Mouse (Mus musculus) layer of hippocampus, adult 2 months (tissue): ENCODE data around the gene Pitx3. TPM values are rescaled to one million over a fixed set of nuclear protein-coding genes. Genes with fewer than 3 reads are reported as not detected.
"Not testable (repeated sequence)": the region's sequence is repeated elsewhere in the genome, so short reads cannot be mapped to it uniquely, and the experiment has no call there.

ENCODE experiments used
- DNase-seq, 2 experiments: peaks; one replicate each; pipeline ENCODE4 v3.0.0; 2022; ENCODE audit warnings: low spot score in 2 of 2
- H3K27ac ChIP-seq: fragments of 200-600 bp; 2 replicates; pipeline ENCODE4 v1.8.1; 2022
- H3K4me3 ChIP-seq: fragments of 200-600 bp; 2 replicates; pipeline ENCODE4 v1.8.1; 2022; ENCODE audit warnings: mild to moderate bottlenecking
- CTCF ChIP-seq: fragments of 200-600 bp; conservative IDR thresholded peaks from 2 replicates; pipeline ENCODE4 v1.8.1; 2022; ENCODE audit warnings: antibody characterized with exemption, mild to moderate bottlenecking, moderate library complexity
- long read RNA-seq, 2 experiments: library from polyadenylated mRNA; stranded (forward); transcript quantifications; one replicate each; pipeline ENCODE4 v2.0.0; 2021; ENCODE audit warnings: borderline mapping rate in 2 of 2
- total RNA-seq, 2 experiments: library from RNA; stranded (reverse); gene quantifications; 2 replicates each; pipeline ENCODE4 v1.2.3; 2021

The Pitx3 gene
- total RNA-seq, result not detected
- long read RNA-seq, experiment 1, result 0 reads
- long read RNA-seq, experiment 2, result 0 reads

DNA sequence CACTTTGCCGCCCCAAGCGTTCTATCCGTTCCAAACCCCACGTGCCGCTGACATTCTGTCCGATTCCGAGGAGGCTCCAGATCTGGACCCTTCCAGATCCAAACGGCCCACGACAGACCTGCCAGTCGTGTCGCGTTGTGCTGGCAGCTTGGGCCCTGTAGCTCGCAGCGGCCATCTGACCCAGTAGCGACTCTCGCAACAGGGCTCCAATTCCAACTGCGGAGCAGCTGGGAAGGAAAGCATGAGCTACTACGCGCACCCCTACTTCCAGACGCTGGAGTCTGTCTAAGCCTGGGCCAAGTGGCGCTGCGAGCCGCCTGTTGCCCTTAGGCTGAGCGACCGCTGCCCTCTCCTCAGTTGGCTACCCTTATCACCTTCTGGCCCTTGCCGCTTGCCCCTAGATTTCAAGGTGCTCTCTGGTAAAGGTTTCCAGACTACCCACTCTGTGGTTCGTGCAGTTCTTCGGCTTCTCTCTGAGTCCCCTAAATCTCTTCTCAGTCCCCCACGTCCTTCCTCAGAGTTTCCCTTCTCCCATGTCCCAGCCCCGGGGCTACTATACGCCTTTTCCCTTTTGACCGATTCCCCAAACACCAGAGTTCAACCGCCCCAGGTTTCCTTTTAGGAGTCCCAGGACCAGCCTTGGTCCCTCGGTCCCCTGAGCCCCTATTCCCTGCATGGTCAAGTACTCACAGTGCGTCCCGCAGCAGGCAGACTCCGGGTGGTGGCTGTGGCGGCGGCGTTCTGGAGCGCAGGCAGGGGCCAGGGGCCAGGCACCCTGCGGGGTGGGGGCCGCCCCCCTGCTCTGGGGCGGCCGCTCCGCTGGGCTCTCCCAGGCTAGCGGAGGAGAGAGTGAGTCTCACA lies at the start of gene Pitx3:
Pitx3 (minus strand) TSS at position 816 of the 861 bp plus-strand sequence.
- no peak for DNase-seq
- peak within 1 kb of the TSS; percentile 44 for H3K4me3 ChIP-seq
- H3K27ac ChIP-seq, result no peak within 1 kb of the TSS
- TF ChIP-seq CTCF, result no peak

DNA sequence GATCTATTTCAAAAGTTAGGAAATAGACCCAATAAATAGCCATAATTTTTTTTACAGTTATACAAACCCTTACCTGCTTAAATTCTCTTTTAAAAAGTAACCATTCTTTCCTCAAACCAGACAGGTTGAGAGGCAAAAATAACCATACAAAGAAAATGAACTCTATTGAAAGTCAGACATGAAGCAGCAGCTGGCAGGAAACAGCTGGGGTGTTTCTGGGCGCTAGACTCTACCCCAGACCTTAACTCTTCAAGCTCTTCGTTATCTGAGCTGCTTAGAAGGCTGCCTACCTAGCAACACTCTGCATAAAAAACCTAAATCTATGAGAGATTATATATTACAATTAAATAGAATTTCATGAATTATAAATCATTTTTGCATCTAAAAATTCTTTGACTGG lies 39.1 kb upstream of the Pitx3 start:
- H3K4me3 ChIP-seq, result no peak overlapping the region
- no peak for TF ChIP-seq CTCF
- no peak for DNase-seq
- no peak overlapping the region for H3K27ac ChIP-seq

DNA sequence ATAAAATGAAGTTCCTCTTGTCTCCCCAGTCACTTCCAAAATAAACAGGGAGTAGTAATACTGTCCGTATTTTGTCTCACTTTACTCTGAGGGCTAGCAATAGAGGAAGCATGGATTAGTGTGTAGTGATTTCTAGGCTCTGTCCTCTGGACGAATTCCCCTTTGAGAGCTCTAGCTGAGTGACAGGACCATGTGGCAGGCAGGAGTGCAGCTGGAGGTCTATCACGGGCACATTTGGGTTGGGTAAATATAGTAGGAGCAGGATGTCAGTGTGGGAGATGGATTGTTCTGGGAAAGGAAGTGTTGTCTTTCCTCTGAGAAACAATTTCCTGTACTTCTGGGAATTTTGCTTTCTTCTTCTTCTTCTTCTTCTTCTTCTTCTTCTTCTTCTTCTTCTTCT lies 38.5 kb upstream of the Pitx3 start:
- peak; percentile 18 to 32 for DNase-seq
- H3K27ac ChIP-seq, result no peak overlapping the region
- TF ChIP-seq CTCF, result no peak
- H3K4me3 ChIP-seq, result no peak overlapping the region

DNA sequence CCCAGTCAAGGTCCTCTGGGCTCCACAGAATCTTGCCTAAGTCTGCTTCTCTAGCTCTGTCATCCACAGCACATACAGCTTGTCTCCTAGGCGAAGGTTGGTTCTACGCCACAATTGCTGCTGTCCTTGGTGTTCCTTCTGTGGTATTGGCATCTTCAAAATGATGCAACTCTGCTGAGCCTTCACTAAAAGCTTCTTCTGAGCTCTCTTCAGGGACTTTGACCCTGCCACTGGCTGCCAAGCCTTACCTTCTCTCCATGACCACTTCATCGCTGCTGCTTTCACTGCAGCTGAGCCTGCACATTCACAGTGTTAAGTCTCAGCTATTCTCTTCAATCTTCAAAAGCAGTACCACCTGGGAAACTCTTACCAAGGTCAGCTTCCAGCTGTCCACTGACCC lies 34.1 kb upstream of the Pitx3 start:
- no peak for DNase-seq
- Histone ChIP-seq H3K4me3 (no peak overlapping the region), H3K27ac (no peak overlapping the region)
- no peak for TF ChIP-seq CTCF

DNA sequence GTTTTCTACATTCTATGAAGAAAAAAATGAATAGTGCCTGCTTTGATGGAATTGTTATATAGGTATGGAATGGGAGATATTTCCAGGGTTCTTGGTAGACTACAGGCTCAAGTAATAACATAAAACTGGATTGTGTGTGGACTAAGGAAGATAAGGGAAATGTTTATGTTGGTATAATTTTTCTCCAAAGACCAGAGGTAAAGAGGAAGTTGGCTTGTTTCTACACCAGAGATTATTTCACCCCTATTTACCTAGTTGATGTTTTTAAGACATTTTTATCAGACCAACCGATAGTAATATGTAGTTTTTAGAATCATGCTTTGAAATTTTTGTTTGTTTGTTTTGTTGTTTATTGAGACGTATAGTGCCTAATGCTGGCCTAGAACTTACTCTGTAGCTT lies 32.1 kb upstream of the Pitx3 start:
- Histone ChIP-seq H3K27ac (peak overlapping the region; percentile 40; the same call in 1 of the 2 replicates), H3K4me3 (no peak overlapping the region)
- TF ChIP-seq CTCF, result no peak
- no peak for DNase-seq

DNA sequence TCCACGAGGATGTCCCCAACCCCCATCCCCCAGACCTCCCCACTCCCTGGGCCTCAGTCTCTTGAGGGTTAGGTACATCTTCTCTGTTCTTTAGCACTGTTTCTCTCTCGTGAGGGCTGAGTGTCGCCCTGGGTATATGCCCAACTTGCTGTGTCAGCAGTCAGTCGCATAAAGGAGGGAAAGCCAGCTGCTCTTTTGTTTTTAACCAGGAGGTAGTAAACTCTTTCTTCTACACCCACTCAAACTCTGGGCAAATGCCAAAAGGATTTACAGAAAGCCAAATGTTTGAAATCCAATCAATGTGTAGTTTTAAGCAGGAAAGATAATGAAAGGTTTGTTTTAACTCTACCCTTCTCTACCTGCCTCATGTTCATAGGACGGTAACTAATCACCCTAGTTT lies 28.9 kb upstream of the Pitx3 start:
- DNase-seq, result peak in 1 of 2 experiments; percentile 7
- Histone ChIP-seq H3K27ac (no peak overlapping the region), H3K4me3 (no peak overlapping the region)
- no peak for TF ChIP-seq CTCF

DNA sequence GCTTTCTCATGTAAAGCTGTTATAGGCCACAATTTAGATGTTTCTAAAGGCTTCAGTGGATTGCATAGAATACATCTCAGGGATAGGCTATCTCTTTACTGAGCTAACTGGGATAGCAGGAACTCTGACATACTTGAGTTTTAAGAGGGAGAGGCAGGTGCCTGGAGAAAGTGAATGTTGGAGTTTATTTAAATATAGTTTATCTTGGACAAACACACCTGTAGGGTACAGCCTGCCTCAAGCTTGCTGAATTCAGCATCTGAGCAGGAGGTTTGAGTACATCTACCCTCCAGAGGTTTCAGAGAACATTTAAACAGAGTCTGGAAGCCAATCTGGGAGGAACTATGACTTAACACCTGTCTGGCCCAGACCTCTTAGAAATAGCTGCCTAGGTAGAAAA lies 27.0 kb upstream of the Pitx3 start:
- H3K27ac ChIP-seq, result no peak overlapping the region
- no peak for TF ChIP-seq CTCF
- no peak for DNase-seq
- H3K4me3 ChIP-seq, result no peak overlapping the region

DNA sequence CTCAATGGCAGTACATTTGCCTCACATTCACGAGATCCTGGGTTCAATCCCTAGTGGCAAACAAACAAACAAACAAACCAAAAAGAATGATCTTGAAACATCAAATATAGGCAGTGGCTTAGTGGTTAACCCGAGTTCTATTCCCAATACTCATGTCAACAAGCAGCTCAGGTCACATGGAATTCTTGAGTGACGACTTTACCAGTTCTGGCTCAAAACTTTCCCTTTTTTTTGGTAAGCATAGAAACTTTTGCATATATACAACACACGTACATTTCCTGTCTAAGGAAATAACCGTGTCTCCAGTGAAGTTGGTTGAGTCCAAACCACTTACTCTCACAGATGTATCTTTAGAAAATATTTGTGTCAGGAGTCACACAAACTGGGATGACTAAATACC lies 24.4 kb upstream of the Pitx3 start:
- DNase-seq, result no peak
- Histone ChIP-seq H3K4me3 (no peak overlapping the region), H3K27ac (no peak overlapping the region)
- no peak for TF ChIP-seq CTCF

DNA sequence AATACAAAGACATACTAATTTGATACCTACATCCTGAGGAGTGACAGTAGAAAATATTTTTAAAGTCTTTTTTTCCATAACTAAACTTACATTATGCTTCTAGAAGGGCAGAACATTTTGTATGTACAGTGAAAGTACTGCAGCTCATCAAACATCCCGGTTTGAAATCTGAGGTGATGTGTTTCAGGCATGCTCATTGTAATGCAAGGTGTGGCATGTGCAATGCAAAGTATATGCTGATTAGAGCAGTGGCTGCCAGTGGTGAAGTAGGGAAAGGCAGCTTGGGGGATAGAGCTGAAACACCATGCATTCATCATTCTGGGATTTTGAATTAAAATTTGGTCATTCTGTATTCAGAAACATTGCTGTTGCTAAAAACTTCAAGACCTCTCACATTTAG lies 21.8 kb upstream of the Pitx3 start:
- TF ChIP-seq CTCF, result no peak
- DNase-seq, result no peak
- H3K27ac ChIP-seq, result no peak overlapping the region
- no peak overlapping the region for H3K4me3 ChIP-seq

DNA sequence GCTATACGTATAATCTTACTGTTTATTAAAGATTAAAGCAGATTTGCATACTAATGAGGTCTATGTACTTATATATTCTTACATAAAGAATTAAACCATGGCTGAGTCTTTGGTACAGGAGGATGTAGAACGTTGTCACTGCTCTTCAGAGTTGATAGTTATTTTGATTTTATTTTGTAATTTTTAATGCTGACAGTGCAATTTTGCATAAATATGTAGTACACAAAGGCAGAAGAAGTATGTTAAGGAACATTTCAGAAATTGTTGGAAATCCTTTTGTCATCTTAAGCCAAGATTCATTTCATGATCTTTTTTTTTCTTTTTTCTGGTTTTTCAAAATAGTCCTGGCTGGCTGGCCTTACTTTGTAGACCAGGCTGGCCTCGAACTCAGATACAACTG lies 21.3 kb upstream of the Pitx3 start:
- no peak for TF ChIP-seq CTCF
- DNase-seq, result no peak
- H3K27ac ChIP-seq, result no peak overlapping the region
- no peak overlapping the region for H3K4me3 ChIP-seq

DNA sequence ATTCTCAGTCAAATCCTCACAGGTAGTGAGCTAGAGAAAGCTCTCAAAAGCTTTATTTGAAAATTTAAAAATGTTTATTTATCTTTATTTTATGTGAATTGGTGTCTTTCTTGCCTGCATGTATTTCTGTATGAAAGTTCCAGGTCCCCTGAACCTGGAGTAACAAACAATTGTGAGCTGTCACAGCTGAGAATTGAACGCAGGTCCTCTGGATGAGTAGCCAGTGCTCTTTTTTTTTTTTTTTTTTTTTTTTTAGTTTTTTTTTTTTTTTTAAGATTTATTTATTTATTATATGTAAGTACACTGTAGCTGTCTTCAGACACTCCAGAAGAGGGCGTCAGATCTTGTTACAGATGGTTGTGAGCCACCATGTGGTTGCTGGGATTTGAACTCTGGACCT lies 19.0 kb upstream of the Pitx3 start:
- not testable (repeated sequence) for H3K4me3 ChIP-seq, DNase-seq, H3K27ac ChIP-seq

DNA sequence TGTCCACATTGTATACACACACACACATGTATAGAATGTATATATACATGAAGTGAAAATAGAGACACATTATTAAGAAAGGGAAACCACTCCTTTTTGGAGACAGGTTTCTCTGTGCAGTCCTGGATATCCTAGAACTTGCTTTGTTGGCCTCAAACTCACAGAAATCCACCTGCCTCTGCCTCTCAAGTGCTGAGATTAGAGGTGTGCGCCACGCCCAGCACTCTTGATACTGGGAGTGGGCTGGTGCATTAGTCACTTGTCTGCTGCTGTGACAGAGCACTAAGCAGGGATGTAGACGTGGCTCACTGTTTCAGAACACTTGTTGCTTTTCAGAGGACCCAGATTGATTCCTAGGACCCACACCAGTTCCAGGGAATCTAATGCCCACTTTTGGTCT lies 17.8 kb upstream of the Pitx3 start:
- Histone ChIP-seq H3K27ac (no peak overlapping the region), H3K4me3 (no peak overlapping the region)

DNA sequence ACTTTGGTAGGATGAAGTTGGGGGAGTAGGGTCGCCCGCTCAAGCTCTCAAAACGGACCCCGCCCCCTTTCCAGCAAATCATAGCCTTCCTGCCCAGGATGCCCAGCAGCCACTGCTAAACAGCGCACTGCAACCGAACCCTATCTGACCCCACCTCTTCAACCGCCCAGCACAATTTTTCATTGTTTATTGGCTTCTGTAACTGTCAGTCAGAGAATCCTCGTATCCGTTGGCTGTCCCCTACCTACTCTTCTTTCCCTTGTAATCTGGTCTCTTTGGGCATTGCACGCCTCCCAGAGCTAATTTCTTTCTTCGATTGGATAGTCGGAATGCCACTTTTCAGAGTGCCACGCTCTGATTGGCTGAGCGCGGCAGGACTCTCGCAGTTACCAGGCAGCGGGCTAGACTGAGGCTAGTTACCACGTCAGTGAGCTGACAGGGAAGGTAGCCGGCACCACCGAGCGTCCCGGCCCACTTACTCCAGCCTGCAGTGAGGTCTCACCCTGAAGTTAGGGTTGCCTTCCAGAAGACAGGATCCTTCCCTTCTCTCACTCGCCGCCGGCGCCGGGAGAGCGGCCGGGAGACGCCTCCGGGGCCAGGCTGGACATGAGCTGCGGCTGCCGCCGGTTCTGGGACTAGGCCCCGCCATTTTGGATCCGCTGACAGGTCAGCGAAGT lies 4.1 kb upstream of the Pitx3 start, which contains the start of gene Gbf1:
Gbf1 (plus strand) TSS at position 383 of the 677 bp plus-strand sequence.
- peak; percentile 71 for TF ChIP-seq CTCF
- Histone ChIP-seq H3K27ac (peak within 1 kb of the TSS; percentile 91), H3K4me3 (peak within 1 kb of the TSS; percentile 96)
- DNase-seq, result peak; percentile 90 to 98

More for the DNA sequence above, 17.8 kb upstream of the Pitx3 start:
- TF ChIP-seq CTCF, result no peak
- no peak for DNase-seq
